Mouse (Mus musculus): Measurements from ENCODE around the gene Gm13285. TPM values are rescaled to one million over a fixed set of nuclear protein-coding genes. Genes with fewer than 3 reads are reported as not detected.

Gene Gm13285
- polyA plus RNA-seq, 1 experiment from 2014 or later, result not detected

Other genes starting within 250 kb of the Gm13285 start
- gene Ifna15, start 241.4 kb upstream of the Gm13285 start, polyA plus RNA-seq (2014; fragmentation: Illumina TruSeq; extraction: RNeasy Lipid Tissue Mini Kit (QIAGEN cat#74804); ENCODE audit: low read depth, low replicate concordance), result not detected
- not detected for gene Ifna14, start 227.9 kb upstream of the Gm13285 start, polyA plus RNA-seq (2014; fragmentation: Illumina TruSeq; extraction: RNeasy Lipid Tissue Mini Kit (QIAGEN cat#74804); ENCODE audit: low read depth, low replicate concordance)
- gene Ifna9, start 207.3 kb upstream of the Gm13285 start, polyA plus RNA-seq (2014; fragmentation: Illumina TruSeq; extraction: RNeasy Lipid Tissue Mini Kit (QIAGEN cat#74804); ENCODE audit: low read depth, low replicate concordance), result not detected
- not detected for gene Ifna12, start 196.3 kb upstream of the Gm13285 start, polyA plus RNA-seq (2014; fragmentation: Illumina TruSeq; extraction: RNeasy Lipid Tissue Mini Kit (QIAGEN cat#74804); ENCODE audit: low read depth, low replicate concordance)
- not detected for gene C87499, start 165.3 kb upstream of the Gm13285 start, polyA plus RNA-seq (2014; fragmentation: Illumina TruSeq; extraction: RNeasy Lipid Tissue Mini Kit (QIAGEN cat#74804); ENCODE audit: low read depth, low replicate concordance)
- gene Ifna13, start 155.2 kb upstream of the Gm13285 start, polyA plus RNA-seq (2014; fragmentation: Illumina TruSeq; extraction: RNeasy Lipid Tissue Mini Kit (QIAGEN cat#74804); ENCODE audit: low read depth, low replicate concordance), result not detected
- gene Ifna16, start 122.7 kb upstream of the Gm13285 start, polyA plus RNA-seq (2014; fragmentation: Illumina TruSeq; extraction: RNeasy Lipid Tissue Mini Kit (QIAGEN cat#74804); ENCODE audit: low read depth, low replicate concordance), result not detected
- gene Ifna2, start 115.8 kb upstream of the Gm13285 start, polyA plus RNA-seq (2014; fragmentation: Illumina TruSeq; extraction: RNeasy Lipid Tissue Mini Kit (QIAGEN cat#74804); ENCODE audit: low read depth, low replicate concordance), result not detected
- gene Ifnab, start 108.3 kb upstream of the Gm13285 start, polyA plus RNA-seq (2014; fragmentation: Illumina TruSeq; extraction: RNeasy Lipid Tissue Mini Kit (QIAGEN cat#74804); ENCODE audit: low read depth, low replicate concordance), result not detected
- gene Gm26566, start 77.9 kb upstream of the Gm13285 start, polyA plus RNA-seq (2014; fragmentation: Illumina TruSeq; extraction: RNeasy Lipid Tissue Mini Kit (QIAGEN cat#74804); ENCODE audit: low read depth, low replicate concordance), result not detected
- gene Klhl9, start 77.2 kb upstream of the Gm13285 start, polyA plus RNA-seq (2014; fragmentation: Illumina TruSeq; extraction: RNeasy Lipid Tissue Mini Kit (QIAGEN cat#74804); ENCODE audit: low read depth, low replicate concordance), result 58.1 TPM
- not detected for gene Gm13271, start 44.8 kb upstream of the Gm13285 start, polyA plus RNA-seq (2014; fragmentation: Illumina TruSeq; extraction: RNeasy Lipid Tissue Mini Kit (QIAGEN cat#74804); ENCODE audit: low read depth, low replicate concordance)
- gene Gm13283, start 39.5 kb upstream of the Gm13285 start, polyA plus RNA-seq (2014; fragmentation: Illumina TruSeq; extraction: RNeasy Lipid Tissue Mini Kit (QIAGEN cat#74804); ENCODE audit: low read depth, low replicate concordance), result not detected
- gene Gm13290, start 25.8 kb upstream of the Gm13285 start, polyA plus RNA-seq (2014; fragmentation: Illumina TruSeq; extraction: RNeasy Lipid Tissue Mini Kit (QIAGEN cat#74804); ENCODE audit: low read depth, low replicate concordance), result not detected
- not detected for gene Gm13289, start 22.7 kb upstream of the Gm13285 start, polyA plus RNA-seq (2014; fragmentation: Illumina TruSeq; extraction: RNeasy Lipid Tissue Mini Kit (QIAGEN cat#74804); ENCODE audit: low read depth, low replicate concordance)
- not detected for gene Gm13272, start 19.8 kb upstream of the Gm13285 start, polyA plus RNA-seq (2014; fragmentation: Illumina TruSeq; extraction: RNeasy Lipid Tissue Mini Kit (QIAGEN cat#74804); ENCODE audit: low read depth, low replicate concordance)
- gene Ifnz, start 17.5 kb upstream of the Gm13285 start, polyA plus RNA-seq (2014; fragmentation: Illumina TruSeq; extraction: RNeasy Lipid Tissue Mini Kit (QIAGEN cat#74804); ENCODE audit: low read depth, low replicate concordance), result not detected
- not detected for gene Gm13276, start 14.0 kb upstream of the Gm13285 start, polyA plus RNA-seq (2014; fragmentation: Illumina TruSeq; extraction: RNeasy Lipid Tissue Mini Kit (QIAGEN cat#74804); ENCODE audit: low read depth, low replicate concordance)
- not detected for gene Gm13277, start 11.0 kb upstream of the Gm13285 start, polyA plus RNA-seq (2014; fragmentation: Illumina TruSeq; extraction: RNeasy Lipid Tissue Mini Kit (QIAGEN cat#74804); ENCODE audit: low read depth, low replicate concordance)
- gene Gm13278, start 8.1 kb upstream of the Gm13285 start, polyA plus RNA-seq (2014; fragmentation: Illumina TruSeq; extraction: RNeasy Lipid Tissue Mini Kit (QIAGEN cat#74804); ENCODE audit: low read depth, low replicate concordance), result not detected
- not detected for gene Gm13275, start 5.2 kb upstream of the Gm13285 start, polyA plus RNA-seq (2014; fragmentation: Illumina TruSeq; extraction: RNeasy Lipid Tissue Mini Kit (QIAGEN cat#74804); ENCODE audit: low read depth, low replicate concordance)
- not detected for gene Gm13279, start 2.3 kb upstream of the Gm13285 start, polyA plus RNA-seq (2014; fragmentation: Illumina TruSeq; extraction: RNeasy Lipid Tissue Mini Kit (QIAGEN cat#74804); ENCODE audit: low read depth, low replicate concordance)
- gene Gm13287, start 3.6 kb downstream of the Gm13285 start, polyA plus RNA-seq (2014; fragmentation: Illumina TruSeq; extraction: RNeasy Lipid Tissue Mini Kit (QIAGEN cat#74804); ENCODE audit: low read depth, low replicate concordance), result not detected
- not detected for gene Gm13288, start 5.9 kb downstream of the Gm13285 start, polyA plus RNA-seq (2014; fragmentation: Illumina TruSeq; extraction: RNeasy Lipid Tissue Mini Kit (QIAGEN cat#74804); ENCODE audit: low read depth, low replicate concordance)
- not detected for gene Ifna7, start 16.6 kb downstream of the Gm13285 start, polyA plus RNA-seq (2014; fragmentation: Illumina TruSeq; extraction: RNeasy Lipid Tissue Mini Kit (QIAGEN cat#74804); ENCODE audit: low read depth, low replicate concordance)
- gene Ifna11, start 20.3 kb downstream of the Gm13285 start, polyA plus RNA-seq (2014; fragmentation: Illumina TruSeq; extraction: RNeasy Lipid Tissue Mini Kit (QIAGEN cat#74804); ENCODE audit: low read depth, low replicate concordance), result not detected
- not detected for gene Ifna6, start 27.8 kb downstream of the Gm13285 start, polyA plus RNA-seq (2014; fragmentation: Illumina TruSeq; extraction: RNeasy Lipid Tissue Mini Kit (QIAGEN cat#74804); ENCODE audit: low read depth, low replicate concordance)
- gene Ifna5, start 35.9 kb downstream of the Gm13285 start, polyA plus RNA-seq (2014; fragmentation: Illumina TruSeq; extraction: RNeasy Lipid Tissue Mini Kit (QIAGEN cat#74804); ENCODE audit: low read depth, low replicate concordance), result not detected
- not detected for gene Ifna4, start 42.2 kb downstream of the Gm13285 start, polyA plus RNA-seq (2014; fragmentation: Illumina TruSeq; extraction: RNeasy Lipid Tissue Mini Kit (QIAGEN cat#74804); ENCODE audit: low read depth, low replicate concordance)
- not detected for gene Ifna1, start 50.4 kb downstream of the Gm13285 start, polyA plus RNA-seq (2014; fragmentation: Illumina TruSeq; extraction: RNeasy Lipid Tissue Mini Kit (QIAGEN cat#74804); ENCODE audit: low read depth, low replicate concordance)
- not detected for gene Ifne, start 80.5 kb downstream of the Gm13285 start, polyA plus RNA-seq (2014; fragmentation: Illumina TruSeq; extraction: RNeasy Lipid Tissue Mini Kit (QIAGEN cat#74804); ENCODE audit: low read depth, low replicate concordance)